Comparison of ENCODE assay signal across 23 mouse cellular contexts in the genomic region with DNA sequence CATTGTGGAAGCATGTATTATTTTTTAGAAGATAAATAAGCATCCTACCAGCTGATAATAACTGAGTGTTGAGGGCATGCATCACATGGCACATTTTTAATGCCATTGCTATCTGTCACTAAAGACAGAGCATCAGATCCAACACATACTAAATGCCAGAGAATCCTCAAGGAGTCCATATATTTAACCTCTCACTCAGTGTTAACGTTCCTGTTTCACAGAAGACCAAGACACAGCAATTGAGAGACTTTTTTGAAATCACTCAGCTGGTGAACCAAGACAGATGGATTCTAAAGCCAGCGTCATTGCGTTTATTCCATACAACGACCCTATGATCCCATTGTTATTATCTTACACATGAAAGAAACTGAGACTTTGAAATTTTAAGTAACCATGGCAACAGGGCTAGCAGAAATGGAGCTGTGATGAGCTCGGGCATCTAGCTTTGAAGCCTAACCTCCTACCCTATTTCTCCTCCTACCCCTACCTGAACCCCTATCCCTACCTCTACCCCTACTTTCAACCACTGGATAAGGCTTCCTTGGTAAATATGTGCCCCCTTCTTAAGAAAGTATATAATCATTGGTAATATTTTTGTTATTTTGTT. TPM values are rescaled to one million over a fixed set of nuclear protein-coding genes. Genes with fewer than 3 reads are reported as not detected.
"Had no signal": no experiment of that assay in that cellular context is flagged by ENCODE, and none has a peak within 500 bp of the region (broad histone marks: within the 10 kb centered on the region; RNA-seq: fewer than 3 reads in every experiment).

No protein-coding gene starts in this region.

- H3K36me3 ChIP-seq: limb, embryonic 10.5 days; limb, embryonic 13.5 days; liver, embryonic 12.5 days; liver, embryonic 15.5 days; neural tube, embryonic 13.5 days; stomach, embryonic 15.5 days had no signal

- H3K4me1 ChIP-seq: limb, embryonic 13.5 days; liver, embryonic 12.5 days; liver, embryonic 15.5 days; neural tube, embryonic 13.5 days; stomach, embryonic 15.5 days had no signal

- H3K4me2 ChIP-seq: limb, embryonic 13.5 days; liver, embryonic 12.5 days; liver, embryonic 15.5 days; neural tube, embryonic 13.5 days; stomach, embryonic 15.5 days had no signal

- DNase-seq: kidney, adult 18-20 months; kidney, adult 9 months; kidney, postnatal 14 days; kidney, postnatal 4 days; liver; lung, adult 18-20 months; retina, postnatal 1 day; right cerebral cortex, postnatal 25 days; spleen, adult 18-20 months; thymus, postnatal 25 days had no signal

- H3K27me3 ChIP-seq: limb, embryonic 13.5 days; liver, embryonic 12.5 days; liver, embryonic 15.5 days; neural tube, embryonic 13.5 days; stomach, embryonic 15.5 days had no signal

- H3K4me3 ChIP-seq: limb, embryonic 10.5 days; limb, embryonic 13.5 days; liver, embryonic 12.5 days; liver, embryonic 15.5 days; myocyte; neural tube, embryonic 13.5 days; stomach, embryonic 15.5 days had no signal

- H3K9me3 ChIP-seq: limb, embryonic 10.5 days; limb, embryonic 13.5 days; liver, embryonic 12.5 days; liver, embryonic 15.5 days; neural tube, embryonic 13.5 days; stomach, embryonic 15.5 days had no signal

- H3K9ac ChIP-seq: limb, embryonic 13.5 days; liver, embryonic 12.5 days; liver, embryonic 15.5 days; neural tube, embryonic 13.5 days; stomach, embryonic 15.5 days had no signal

- ATAC-seq: inflammation-experienced regulatory T-cells, adult 6 months; intestine, embryonic 16.5 days; liver, embryonic 12.5 days had no signal

- H3K27ac ChIP-seq: limb, embryonic 10.5 days; limb, embryonic 13.5 days; liver, embryonic 12.5 days; liver, embryonic 15.5 days; macrophage; neural tube, embryonic 13.5 days; stomach, embryonic 15.5 days had no signal

RNA-seq across cellular contexts. Expression of a gene that starts 57.4 kb away (rescaled TPM):
- total RNA-seq: megakaryocyte, adult 5-6 weeks; monocyte, adult 5-6 weeks; neutrophil, adult 5-6 weeks had no signal
- polyA plus RNA-seq: macrophage had no signal
